Mouse (Mus musculus): ENCODE results near the gene Nxph1.

The Nxph1 gene

GRCm38 (mm10) chr6:8959810-8960209 lies 11.6 kb downstream of the Nxph1 start:
- 0 out of 2 replicates have a peak, but pooled peaks have one; percentile 30 for ATAC-seq (ENCODE audit: low TSS enrichment)

DNA sequence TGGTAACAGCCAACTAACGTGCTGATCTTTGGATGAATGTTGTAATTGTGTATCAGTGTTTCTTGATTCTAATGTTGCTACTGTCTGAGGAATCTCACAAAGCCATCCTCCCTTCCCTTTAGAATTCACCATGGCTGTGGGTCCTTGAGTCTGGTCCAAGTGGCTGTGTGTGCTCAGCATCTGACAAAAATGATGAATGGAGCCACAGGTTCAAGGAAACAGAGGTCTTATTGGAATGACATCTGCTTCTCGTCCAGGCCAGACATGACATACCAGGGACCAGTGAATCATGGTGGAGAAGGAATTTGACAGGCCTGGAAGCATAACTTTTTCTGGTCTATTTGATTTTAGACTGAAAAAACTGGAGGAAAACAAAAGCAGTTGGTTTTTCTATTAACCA lies 22.3 kb downstream of the Nxph1 start:
- ATAC-seq (ENCODE audit: low TSS enrichment), result no peak

DNA sequence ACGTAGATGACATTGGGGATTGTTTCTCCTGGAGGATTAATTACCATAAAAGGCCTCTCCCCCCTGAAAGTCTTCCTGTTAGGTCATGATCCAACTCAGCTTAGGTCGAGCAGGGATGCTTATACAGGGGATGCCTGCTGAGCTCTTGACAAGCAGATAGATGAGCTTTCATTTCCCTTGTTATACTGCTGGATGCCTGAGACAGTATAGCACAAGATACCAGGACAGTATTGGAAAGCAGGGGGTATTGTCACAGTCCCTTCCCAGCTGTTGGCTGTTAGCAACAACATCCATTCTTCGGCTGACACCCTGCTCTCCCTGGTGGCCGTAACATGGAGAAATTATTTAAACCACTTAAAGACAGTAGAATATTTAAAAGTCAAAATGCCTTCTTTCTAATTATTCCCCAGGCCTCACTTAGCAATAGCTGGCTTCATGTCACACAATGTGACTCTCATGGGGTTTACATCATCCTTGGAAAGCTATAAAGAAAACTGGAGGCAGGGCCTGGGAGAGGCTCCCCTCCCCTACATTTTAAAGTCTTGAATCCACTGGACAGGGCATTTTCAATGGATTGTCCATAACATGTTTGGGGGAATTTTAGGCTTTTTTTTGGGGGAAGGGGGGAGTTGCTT lies 31.1 kb downstream of the Nxph1 start:
- no peak for ATAC-seq (ENCODE audit: low TSS enrichment)

DNA sequence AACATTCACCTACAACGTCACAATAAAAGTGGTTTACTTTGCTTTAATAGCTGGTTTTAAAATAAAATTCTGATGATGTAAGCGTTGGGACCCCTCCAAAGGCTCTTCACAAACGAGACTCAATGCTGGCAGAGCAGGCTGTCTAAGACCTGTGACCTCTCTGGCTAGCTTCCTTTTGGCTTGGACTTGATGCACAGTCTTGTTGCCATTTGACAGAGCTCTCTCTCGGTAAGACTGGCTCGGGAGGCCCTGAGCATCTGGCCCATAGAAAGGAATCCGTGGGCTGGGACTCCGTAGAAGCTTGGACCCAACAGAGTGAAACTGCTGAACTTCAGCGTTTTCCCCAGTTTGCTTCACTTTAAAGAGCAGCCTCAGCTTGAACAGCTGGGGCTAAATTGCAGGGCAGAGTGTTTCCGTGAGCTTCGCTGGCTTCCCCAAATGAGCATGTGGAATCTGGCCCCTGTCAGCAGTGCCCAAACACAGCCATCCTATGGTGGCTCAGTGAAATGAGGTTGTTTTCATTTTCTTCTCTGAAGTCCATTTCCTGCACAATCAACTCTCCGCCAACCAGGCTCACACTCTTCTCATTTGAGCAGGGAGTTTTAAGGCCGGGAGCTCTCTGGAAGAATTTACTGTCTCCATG lies 48.2 kb downstream of the Nxph1 start:
- ATAC-seq (ENCODE audit: low TSS enrichment), result peak; percentile 70

DNA sequence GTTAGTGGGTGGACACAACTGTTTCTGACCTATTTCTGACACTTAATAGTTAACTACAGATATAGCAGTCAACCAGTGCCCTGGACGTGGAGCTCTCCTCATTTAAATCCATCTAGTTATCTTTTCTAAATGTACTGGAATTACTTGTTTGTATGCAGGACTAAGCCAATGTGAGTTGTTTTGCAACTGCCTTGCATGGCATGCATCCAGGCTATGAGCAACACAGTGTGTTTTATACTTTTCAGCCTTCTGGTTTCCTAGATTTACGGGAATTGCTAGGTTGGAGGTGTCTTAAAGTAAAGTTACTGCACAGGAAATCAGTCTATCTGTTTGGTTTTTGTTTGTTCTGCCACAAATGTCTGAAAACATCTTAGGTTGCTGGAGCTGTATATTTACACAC lies 49.1 kb downstream of the Nxph1 start:
- peak; percentile 42; the same call in 1 of the 2 replicates for ATAC-seq (ENCODE audit: low TSS enrichment)

- ATAC-seq (ENCODE audit: low TSS enrichment), result no peak
Measured at GRCm38 (mm10) chr6:9002686-9003085, 54.5 kb downstream of the Nxph1 start.

DNA sequence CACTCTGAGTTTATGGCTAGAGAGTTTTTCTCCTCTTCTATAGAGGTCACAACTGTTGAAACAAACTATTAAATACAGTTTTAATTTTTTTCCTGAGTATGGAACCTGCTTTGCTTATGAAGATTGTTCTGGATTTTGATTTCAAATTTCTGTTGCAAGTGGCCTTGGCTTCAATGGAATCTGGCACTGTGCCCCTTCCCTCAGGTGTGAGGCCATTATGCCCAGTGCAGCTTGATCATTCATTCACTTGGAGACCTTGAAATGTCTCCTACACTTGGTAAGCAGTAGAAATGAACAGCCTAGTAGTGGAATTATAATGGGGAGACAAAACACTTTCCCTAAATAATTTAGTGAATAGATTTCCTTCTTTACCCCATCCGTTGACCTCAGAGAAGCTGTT lies 78.4 kb downstream of the Nxph1 start:
- no peak for ATAC-seq (ENCODE audit: low TSS enrichment)

DNA sequence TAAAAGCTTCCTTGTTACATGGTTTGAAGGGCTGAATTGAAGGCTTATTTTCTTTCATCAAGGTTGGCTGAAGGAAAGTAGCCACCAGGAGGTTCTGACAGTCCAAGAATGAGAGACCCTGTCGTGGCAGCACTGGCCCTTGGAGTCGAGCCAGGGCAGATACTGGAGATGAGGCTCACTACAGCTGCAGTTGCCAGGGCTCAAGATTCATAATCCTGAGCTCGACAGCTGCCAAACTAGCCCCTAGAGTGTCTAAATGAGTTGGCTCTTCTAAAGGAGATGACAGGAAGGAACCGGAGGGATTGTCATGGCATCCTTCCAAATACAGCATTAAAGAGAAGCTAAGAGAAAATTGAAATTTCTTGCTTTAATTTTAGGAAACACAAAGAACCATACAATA lies 78.9 kb downstream of the Nxph1 start:
- ATAC-seq (ENCODE audit: low TSS enrichment), result no peak

DNA sequence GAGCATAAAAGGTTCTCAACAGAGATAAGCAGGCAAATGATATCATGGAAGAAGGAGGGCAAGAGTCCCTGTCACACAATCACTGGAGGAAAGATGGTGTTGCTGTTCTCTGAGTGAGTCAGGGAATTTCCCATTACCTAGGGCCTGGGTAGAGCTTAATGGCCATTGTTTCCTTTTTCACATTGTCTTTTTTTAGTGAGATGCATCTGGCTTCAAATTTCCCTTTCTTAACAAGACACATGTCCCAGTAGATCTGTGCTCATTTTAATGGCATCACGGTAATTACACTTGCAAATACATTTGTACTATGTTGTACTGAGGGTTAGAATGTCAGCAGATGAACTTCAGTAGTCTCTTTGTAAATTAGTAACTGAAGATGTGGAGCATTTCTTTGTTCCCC lies 80.3 kb downstream of the Nxph1 start:
- ATAC-seq (ENCODE audit: low TSS enrichment), result no peak

DNA sequence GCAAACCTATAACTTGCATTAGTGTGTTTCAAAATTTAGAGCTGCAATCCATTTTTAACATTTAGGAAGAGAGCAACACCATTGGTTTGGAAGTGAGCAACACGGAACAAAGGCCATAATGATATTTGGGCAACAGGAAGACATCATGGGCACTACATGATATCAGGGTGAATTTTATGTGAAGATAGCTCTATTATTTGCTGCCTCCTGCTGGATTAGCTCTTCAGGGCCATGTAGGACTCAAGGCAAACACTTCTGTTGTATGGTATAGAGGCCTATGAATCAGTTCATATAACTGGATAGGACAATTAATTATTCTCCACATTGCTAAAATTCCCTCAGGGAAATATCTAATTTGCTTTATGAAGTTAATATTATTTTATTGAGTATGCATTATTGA lies 91.1 kb downstream of the Nxph1 start:
- ATAC-seq (ENCODE audit: low TSS enrichment), result no peak

GRCm38 (mm10) chr6:9040991-9041390 lies 92.8 kb downstream of the Nxph1 start:
- 0 out of 2 replicates have a peak, but pooled peaks have one; percentile 20 for ATAC-seq (ENCODE audit: low TSS enrichment)

DNA sequence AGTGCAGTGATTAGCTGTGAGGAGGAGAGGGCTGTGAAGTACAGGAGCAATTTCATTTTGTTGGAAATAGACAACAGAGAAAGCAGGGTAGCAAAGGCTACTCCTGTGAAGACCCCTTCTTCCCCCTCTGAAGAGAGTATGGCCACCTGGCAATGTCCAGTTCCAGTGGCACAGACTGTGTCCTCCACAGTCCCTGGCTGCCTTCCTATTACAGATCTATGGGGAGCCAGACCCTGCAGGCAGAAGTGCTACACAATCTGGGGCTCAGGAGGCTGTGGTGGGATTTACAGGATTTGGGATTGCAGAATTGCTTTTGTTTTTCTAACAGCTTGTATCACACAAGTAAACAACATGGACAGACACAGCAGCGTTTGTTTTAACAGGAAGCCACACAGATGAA lies 94.2 kb downstream of the Nxph1 start:
- ATAC-seq (ENCODE audit: low TSS enrichment), result no peak

DNA sequence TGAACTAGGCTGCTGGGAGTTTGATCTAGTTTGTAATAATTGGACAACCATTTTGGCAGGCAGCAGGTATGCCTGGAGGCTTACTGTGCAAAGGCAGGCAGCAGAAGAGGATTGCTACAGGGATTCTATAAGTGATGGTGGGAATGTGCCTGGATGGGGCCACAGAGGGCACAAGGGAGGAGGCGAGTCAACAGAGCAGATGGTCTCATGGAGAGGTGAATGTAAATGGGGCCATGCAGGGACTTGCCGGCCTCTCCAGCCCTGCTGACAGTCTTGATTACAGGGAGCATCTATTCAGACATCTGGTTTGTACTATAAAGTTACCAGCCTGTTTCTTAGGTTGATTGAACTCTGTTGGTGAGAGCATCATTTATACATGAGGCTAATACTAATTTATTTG lies 98.6 kb downstream of the Nxph1 start:
- no peak for ATAC-seq (ENCODE audit: low TSS enrichment)

GRCm38 (mm10) chr6:9061261-9062105 lies 113.3 kb downstream of the Nxph1 start:
- no peak for ATAC-seq (ENCODE audit: low TSS enrichment)

DNA sequence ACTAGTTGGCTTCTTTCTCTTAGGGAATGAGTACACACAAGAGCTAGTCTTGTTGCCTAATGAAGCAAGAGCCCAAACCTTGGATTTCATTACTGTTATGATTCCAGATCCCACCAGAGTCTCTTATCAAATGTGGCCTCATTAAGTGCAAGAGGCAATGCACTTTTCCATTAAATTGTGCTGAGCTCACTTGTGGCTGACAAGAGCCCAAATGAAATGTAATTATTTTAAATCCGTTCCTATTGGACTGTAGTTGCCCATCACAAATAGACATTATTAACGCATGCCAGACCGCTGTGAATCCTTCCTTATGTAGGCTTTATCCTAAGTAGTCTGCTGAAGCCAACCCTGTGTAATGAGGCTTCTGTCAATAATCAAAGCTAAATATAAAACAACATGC lies 118.2 kb downstream of the Nxph1 start:
- no peak for ATAC-seq (ENCODE audit: low TSS enrichment)

DNA sequence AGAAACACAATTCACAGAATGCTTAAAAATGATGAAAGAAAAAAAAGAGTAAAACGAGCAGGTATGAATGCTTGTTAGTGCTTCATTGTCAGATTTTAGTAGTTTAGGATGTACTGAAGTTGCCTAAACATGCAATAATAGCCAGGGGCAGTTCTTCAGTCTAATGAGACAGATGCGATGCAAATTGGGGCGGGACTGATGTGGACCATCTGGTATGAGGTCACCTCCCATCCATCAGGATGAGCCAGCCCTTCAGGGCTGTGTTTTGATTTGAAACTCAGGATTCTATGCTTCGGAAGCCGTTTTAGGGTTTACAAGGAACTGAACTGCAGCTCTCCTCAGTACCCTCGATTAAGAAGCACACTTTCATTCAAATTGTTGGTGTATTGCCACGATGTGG lies 121.7 kb downstream of the Nxph1 start:
- ATAC-seq (ENCODE audit: low TSS enrichment), result no peak

DNA sequence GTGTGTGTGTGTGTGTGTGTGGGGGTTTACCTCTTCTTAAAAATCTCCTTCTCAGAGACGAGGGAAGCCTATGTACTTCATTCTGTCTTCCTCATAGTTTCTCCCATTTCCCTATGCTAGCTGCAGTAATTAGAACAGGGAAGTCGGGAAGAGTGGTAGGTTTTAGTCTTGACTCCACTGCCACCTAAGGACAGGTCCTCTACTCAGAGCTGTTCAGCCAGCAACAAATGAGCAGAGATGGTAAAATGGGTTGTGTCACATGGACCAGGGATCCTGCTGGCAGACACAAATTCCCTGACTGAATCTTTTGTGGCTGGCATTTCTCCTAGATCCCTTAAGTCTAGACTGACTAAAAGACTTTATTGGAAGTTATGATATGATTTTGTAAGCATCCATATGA lies 128.2 kb downstream of the Nxph1 start:
- ATAC-seq (ENCODE audit: low TSS enrichment), result no peak

GRCm38 (mm10) chr6:9077793-9078689 lies 129.8 kb downstream of the Nxph1 start:
- ATAC-seq (ENCODE audit: low TSS enrichment), result peak; percentile 100

- no peak for ATAC-seq (ENCODE audit: low TSS enrichment)
Measured at GRCm38 (mm10) chr6:9083851-9084250, 135.6 kb downstream of the Nxph1 start.

DNA sequence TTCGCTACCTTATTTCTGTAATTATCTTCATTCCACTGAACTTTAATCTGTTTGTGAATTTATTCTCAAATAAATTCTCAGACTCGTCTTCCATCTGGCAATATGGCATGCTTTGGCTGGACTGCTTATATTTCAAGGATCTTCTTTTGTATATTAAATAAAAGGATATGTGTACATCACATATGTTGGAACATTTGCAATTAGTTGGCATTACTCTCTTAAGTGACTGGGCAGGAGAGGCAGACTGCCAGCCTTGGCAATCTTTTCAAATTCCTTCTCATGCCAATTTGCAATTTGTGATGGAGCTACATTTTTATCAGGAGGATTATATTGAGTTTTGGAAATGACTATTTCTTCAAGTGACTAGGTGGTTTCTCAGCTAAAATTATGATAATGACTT lies 149.1 kb downstream of the Nxph1 start:
- no peak for ATAC-seq (ENCODE audit: low TSS enrichment)

DNA sequence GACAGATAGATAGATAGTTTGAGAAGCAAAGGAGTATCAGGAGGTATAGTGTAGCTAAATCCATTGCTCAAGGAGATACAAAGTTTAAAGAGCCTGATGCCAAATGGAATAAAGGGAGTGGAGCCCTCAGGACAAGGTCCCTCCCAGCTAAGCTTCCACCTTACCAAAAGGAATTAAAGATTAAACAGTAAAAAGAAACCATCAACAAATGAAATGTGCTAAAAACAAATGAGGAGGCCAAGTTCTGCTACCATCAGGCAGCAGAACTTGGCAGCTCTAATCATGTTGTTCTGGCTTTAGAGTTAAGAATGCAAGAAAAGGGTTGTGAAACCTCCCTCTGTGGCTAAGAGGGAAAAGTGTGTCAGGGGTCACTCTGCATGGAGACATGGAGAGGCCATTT lies 159.1 kb downstream of the Nxph1 start:
- no peak for ATAC-seq (ENCODE audit: low TSS enrichment)

DNA sequence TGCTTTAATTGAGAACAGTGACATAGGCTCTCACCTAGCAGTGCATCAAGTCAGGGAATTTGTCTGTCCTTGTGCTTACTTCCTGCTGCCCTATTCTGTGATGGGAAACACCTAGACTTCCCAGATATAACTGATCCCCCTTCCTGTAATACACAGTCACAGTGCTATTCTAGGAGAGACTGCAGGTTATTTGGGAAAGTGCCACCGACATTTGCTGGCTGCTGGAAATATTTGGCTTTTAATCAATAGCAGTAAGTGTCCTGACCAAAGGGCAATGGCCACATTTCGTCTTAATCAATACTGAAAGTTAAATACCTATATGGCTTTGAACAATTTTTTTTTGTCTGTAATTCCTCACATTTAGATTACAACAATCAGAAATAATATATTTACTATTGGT lies 170.9 kb downstream of the Nxph1 start:
- no peak for ATAC-seq (ENCODE audit: low TSS enrichment)
